Mouse (Mus musculus) midbrain, embryonic 11.5 days (tissue): ENCODE measurements at regions not wholly inside any gene's neighbourhood (a gene's known extent, or its start where the extent isn't known, plus 50 kb on each side); places are given as distances from the start of the nearest gene placed in this dataset. TPM values are rescaled to one million over a fixed set of nuclear protein-coding genes. Genes with fewer than 3 reads are reported as not detected.
A peak's percentile ranks its signal among the peaks of the same experiment; 100 is the strongest.

Experiments
- ATAC-seq: fragments of 200-750 bp; cut with Nextera tagmentation; 2 replicates; pipeline ENCODE4 v1.8.0; 2017; ENCODE audit warnings: moderate TSS enrichment, moderate library complexity; ENCODE audit not compliant: low FRiP score
- DNase-seq: peaks from one replicate; pipeline ENCODE4 v3.0.0; 2015; ENCODE audit warnings: low spot score; ENCODE audit errors: missing footprints
- H3K27ac ChIP-seq: fragments of 300-500 bp; sonication (generic); 2 replicates; pipeline ENCODE4 v1.5.1; 2014; ENCODE audit warnings: low read depth, low read length
- H3K27me3 ChIP-seq: fragments of 300-500 bp; sonication (generic); 2 replicates; pipeline ENCODE4 v1.6.1; 2014; ENCODE audit warnings: mild to moderate bottlenecking, low read length, moderate library complexity, mixed read lengths; ENCODE audit not compliant: control insufficient read depth, insufficient read depth
- H3K36me3 ChIP-seq: fragments of 300-500 bp; sonication (generic); 2 replicates; pipeline ENCODE4 v1.6.1; 2014; ENCODE audit warnings: mild to moderate bottlenecking, low read length, moderate library complexity, mixed read lengths; ENCODE audit not compliant: control insufficient read depth, insufficient read depth
- H3K4me1 ChIP-seq: fragments of 300-500 bp; sonication (generic); 2 replicates; pipeline ENCODE4 v1.6.1; 2014; ENCODE audit warnings: low read length; ENCODE audit not compliant: control insufficient read depth, insufficient read depth
- H3K4me2 ChIP-seq: fragments of 300-500 bp; sonication (generic); 2 replicates; pipeline ENCODE4 v1.6.1; 2014; ENCODE audit warnings: mild to moderate bottlenecking, moderate library complexity
- H3K4me3 ChIP-seq: fragments of 300-500 bp; sonication (generic); 2 replicates; pipeline ENCODE4 v1.5.1; 2014; ENCODE audit warnings: low read depth, low read length
- H3K9ac ChIP-seq: fragments of 300-500 bp; sonication (generic); 2 replicates; pipeline ENCODE4 v1.6.1; 2014; ENCODE audit warnings: low read length
- H3K9me3 ChIP-seq: fragments of 300-500 bp; sonication (generic); 2 replicates; pipeline ENCODE4 v1.6.1; 2016; ENCODE audit warnings: low read length; ENCODE audit not compliant: control insufficient read depth
- WGBS: fragments of 180-500 bp; shearing (Covaris S2); extraction: QIAGEN DNeasy Blood & Tissue Kit; methylation state at CpG from one replicate; pipeline ENCODE4 v1.1.7; 2014; 5-methylcytosine and 5-hydroxymethylcytosine counted together
- microRNA-seq: library from miRNA; unstranded; fragments of <30 nt; microRNA quantifications from one replicate; pipeline ENCODE4, GENCODE M21; 2017

DNA sequence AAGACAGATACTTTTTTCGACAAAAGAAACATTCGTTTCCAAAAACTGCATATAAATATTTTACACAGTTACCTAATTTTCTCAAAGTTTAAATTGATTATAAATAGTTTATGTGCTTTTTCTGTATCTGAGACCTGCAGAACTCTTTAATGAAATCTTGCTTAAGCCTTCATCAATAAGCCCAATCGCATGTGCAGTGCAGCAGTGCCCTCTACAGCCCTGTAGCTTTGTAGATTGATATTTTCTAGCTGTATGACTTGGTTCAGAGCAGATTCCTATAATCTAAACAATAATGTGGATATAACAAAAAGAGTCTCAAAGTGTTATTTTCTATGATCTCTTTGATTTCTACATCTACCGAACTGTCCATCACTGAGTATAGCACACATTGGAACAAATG, 728.7 kb downstream of the Phf3 start:
- Histone ChIP-seq H3K4me2 (no peak overlapping the region), H3K4me1 (no peaks in the 10 kb centered on the region), H3K36me3 (no peaks in the 10 kb centered on the region), H3K9me3 (no peaks in the 10 kb centered on the region), H3K9ac (no peak overlapping the region), H3K4me3 (no peak overlapping the region), H3K27ac (no peak overlapping the region), H3K27me3 (no peaks in the 10 kb centered on the region)
- no peak for ATAC-seq
- DNase-seq, result peak; percentile 86
- WGBS, result 88% methylated on average over 4 of the region's 4 CpGs

GRCm38 (mm10) chr1:30114186-30114585, 759.5 kb downstream of the Phf3 start:
- 90% methylated on average over 3 of the region's 3 CpGs for WGBS
- ATAC-seq (no peak), DNase-seq (no peak)
- Histone ChIP-seq H3K9me3 (no peaks in the 10 kb centered on the region), H3K27me3 (no peaks in the 10 kb centered on the region), H3K4me2 (no peak overlapping the region), H3K4me1 (no peaks in the 10 kb centered on the region), H3K27ac (no peak overlapping the region), H3K4me3 (no peak overlapping the region), H3K9ac (no peak overlapping the region), H3K36me3 (no peaks in the 10 kb centered on the region)

Small RNA genes lying in the stretch of these regions (microRNA-seq; reads per million reads assigned to microRNA genes)
- not detected for gene Gm27430
